In the genomic region with DNA sequence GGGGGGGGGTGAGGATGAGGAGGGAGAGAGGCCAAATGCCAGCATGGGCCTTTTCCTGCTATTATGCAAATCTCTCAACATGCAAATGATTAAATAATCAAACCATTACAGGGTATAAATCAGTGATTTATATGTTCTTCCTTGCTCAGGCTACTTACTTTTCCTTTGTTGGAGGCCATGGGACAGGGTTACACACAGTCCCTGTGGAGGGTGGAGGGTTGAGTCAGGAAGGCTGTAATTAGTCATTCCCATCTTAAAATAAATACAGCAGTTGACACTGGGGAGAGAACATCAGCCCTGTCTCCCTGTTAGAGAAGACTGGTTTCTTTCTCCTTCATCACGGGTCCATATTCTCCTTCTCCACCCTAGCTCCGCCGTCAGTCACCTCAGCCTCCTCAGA, we compare ENCODE assay signal across 15 mouse cellular contexts.
DNase-seq lines count a peak whose midpoint lies in the region; ATAC-seq lines count a peak whose summit lies in the region.
"Had no signal": no experiment of that assay in that cellular context is flagged by ENCODE, and none has a peak within 500 bp of the region (broad histone marks: within the 10 kb centered on the region; RNA-seq: fewer than 3 reads in every experiment).

No protein-coding gene starts in this region.

- no peaks in the 10 kb centered on the region for H3K36me3 ChIP-seq in kidney, embryonic 15.5 days
- no peaks in the 10 kb centered on the region for H3K36me3 ChIP-seq in embryonic facial prominence, embryonic 13.5 days
- H3K36me3 ChIP-seq in hindbrain, embryonic 14.5 days (replicated peaks; ENCODE audit: control insufficient read depth, insufficient read depth) = no peaks in the 10 kb centered on the region
- no peaks in the 10 kb centered on the region for H3K36me3 ChIP-seq in midbrain, embryonic 12.5 days

- H3K9ac ChIP-seq in kidney, embryonic 15.5 days = no peak overlapping the region
- no peak overlapping the region for H3K9ac ChIP-seq in embryonic facial prominence, embryonic 13.5 days
- no peak overlapping the region for H3K9ac ChIP-seq in hindbrain, embryonic 14.5 days
- H3K9ac ChIP-seq in midbrain, embryonic 12.5 days (replicated peaks) = no peak overlapping the region
- H3K9ac ChIP-seq: liver, postnatal 0 days had no signal

- peaks cover 16% of the 10 kb centered on the region for H3K27me3 ChIP-seq in kidney, embryonic 15.5 days
- peaks cover 7% of the 10 kb centered on the region; the same call in 1 of the 2 replicates for H3K27me3 ChIP-seq in embryonic facial prominence, embryonic 13.5 days
- H3K27me3 ChIP-seq in hindbrain, embryonic 14.5 days (ENCODE audit: control insufficient read depth, insufficient read depth, low read length) = no peaks in the 10 kb centered on the region
- no peaks in the 10 kb centered on the region for H3K27me3 ChIP-seq in midbrain, embryonic 12.5 days

- peaks cover 27% of the 10 kb centered on the region for H3K4me1 ChIP-seq in kidney, embryonic 15.5 days
- peaks cover 25% of the 10 kb centered on the region for H3K4me1 ChIP-seq in embryonic facial prominence, embryonic 13.5 days
- H3K4me1 ChIP-seq in hindbrain, embryonic 14.5 days (replicated peaks; ENCODE audit: control insufficient read depth, insufficient read depth, low read length) = peaks cover 28% of the 10 kb centered on the region
- H3K4me1 ChIP-seq in midbrain, embryonic 12.5 days = peaks cover 30% of the 10 kb centered on the region

- WGBS in kidney, embryonic 15.5 days = 38% methylated on average over 3 of the region's 3 CpGs
- 53% methylated on average over 3 of the region's 3 CpGs for WGBS in embryonic facial prominence, embryonic 13.5 days
- 24% methylated on average over 3 of the region's 3 CpGs for WGBS in hindbrain, embryonic 14.5 days
- WGBS in midbrain, embryonic 12.5 days = 33% methylated on average over 3 of the region's 3 CpGs

- peak; percentile 41; the same call in 1 of the 2 replicates for ATAC-seq in kidney, embryonic 15.5 days (replicated peaks; ENCODE audit: low FRiP score)
- no peak for ATAC-seq in embryonic facial prominence, embryonic 13.5 days (ENCODE audit: insufficient number of reproducible peaks, insufficient read depth, low FRiP score, low TSS enrichment, low read depth)
- ATAC-seq in hindbrain, embryonic 14.5 days (ENCODE audit: low FRiP score) = peak; percentile 39; the same call in 1 of the 2 replicates
- peak; percentile 17; the same call in 1 of the 2 replicates for ATAC-seq in midbrain, embryonic 12.5 days (ENCODE audit: low FRiP score, low read depth)
- ATAC-seq: CD4-positive, CD25-positive, alpha-beta regulatory T cell, adult 4 months; liver, postnatal 0 days had no signal

- H3K27ac ChIP-seq in kidney, embryonic 15.5 days = no peak overlapping the region
- no peak overlapping the region for H3K27ac ChIP-seq in embryonic facial prominence, embryonic 13.5 days
- H3K27ac ChIP-seq in hindbrain, embryonic 14.5 days = peak overlapping the region; percentile 75
- H3K27ac ChIP-seq in midbrain, embryonic 12.5 days (replicated peaks) = peak overlapping the region; percentile 76

- H3K4me2 ChIP-seq in kidney, embryonic 15.5 days = peak overlapping the region; percentile 37
- 0 out of 2 replicates have a peak overlapping the region, but pooled peaks have one; percentile 31 for H3K4me2 ChIP-seq in embryonic facial prominence, embryonic 13.5 days
- peak overlapping the region; percentile 51 for H3K4me2 ChIP-seq in hindbrain, embryonic 14.5 days (replicated peaks)
- H3K4me2 ChIP-seq in midbrain, embryonic 12.5 days (replicated peaks) = peak overlapping the region; percentile 28
- H3K4me2 ChIP-seq: heart, embryonic 11.5 days had no signal

- H3K4me3 ChIP-seq in kidney, embryonic 15.5 days (replicated peaks) = no peak overlapping the region
- no peak overlapping the region for H3K4me3 ChIP-seq in embryonic facial prominence, embryonic 13.5 days
- H3K4me3 ChIP-seq in hindbrain, embryonic 14.5 days (replicated peaks; ENCODE audit: low read length) = no peak overlapping the region
- no peak overlapping the region for H3K4me3 ChIP-seq in midbrain, embryonic 12.5 days
- H3K4me3 ChIP-seq: myocyte had no signal

- H3K9me3 ChIP-seq in kidney, embryonic 15.5 days (replicated peaks) = no peaks in the 10 kb centered on the region
- H3K9me3 ChIP-seq in embryonic facial prominence, embryonic 13.5 days = no peaks in the 10 kb centered on the region
- H3K9me3 ChIP-seq in hindbrain, embryonic 14.5 days (ENCODE audit: control insufficient read depth, low read length) = no peaks in the 10 kb centered on the region
- H3K9me3 ChIP-seq in midbrain, embryonic 12.5 days = no peaks in the 10 kb centered on the region

- no peak for DNase-seq in kidney, postnatal 4 days
- no peak for DNase-seq in hindbrain, embryonic 14.5 days (ENCODE audit: low spot score)
- DNase-seq in liver = no peak
- no peak for DNase-seq in ovary, adult 18-20 months (ENCODE audit: low spot score)
- no peak for DNase-seq in gastrocnemius, adult 8-10 months (ENCODE audit: low spot score in 2 of 2)
- DNase-seq: cerebellum, postnatal 10 days; kidney, postnatal 36 days; spleen, adult 18-20 months had no signal

Comparison
In these comparisons a context has a peak if more than half of its experiments do, and no peak if none do; other contexts are left out.
1. H3K27ac ChIP-seq: peak in hindbrain, embryonic 14.5 days (single experiment) and midbrain, embryonic 12.5 days (single experiment); none in kidney, embryonic 15.5 days (single experiment) and embryonic facial prominence, embryonic 13.5 days (single experiment).
2. Peak in every context shown above with its lines, with median percentiles within 50 percentile points of each other: H3K4me2 ChIP-seq.